Mouse (Mus musculus) regulatory T cell (primary cell): ENCODE results near the gene Cyp4a10.
"Not testable (repeated sequence)": the region's sequence is repeated elsewhere in the genome, so short reads cannot be mapped to it uniquely, and the experiment has no call there.

Experiments
- in situ Hi-C: fragments of 300-600 bp; cut with MboI, MseI; formaldehyde crosslinking; loops from one replicate; pipeline ENCODE4 v1.15.1; 2025; ENCODE audit warnings: high pct_unique_total_duplicates

Gene Cyp4a10

GRCm38 (mm10) chr4:115518000-115518399, at the start of gene Cyp4a10:
Cyp4a10 (plus strand) TSS chr4:115518264.
- in situ Hi-C loops, result loop anchor here (5.0 kb wide), 1 partner anchor 84 kb away; the partner anchor contains the start of gene Cyp4a32

GRCm38 (mm10) chr4:115473585-115473984, 44.5 kb upstream of the Cyp4a10 start:
- in situ Hi-C loops, result loop anchor here (5.0 kb wide), 1 partner anchor 111 kb away; no protein-coding TSS in a partner anchor

DNA sequence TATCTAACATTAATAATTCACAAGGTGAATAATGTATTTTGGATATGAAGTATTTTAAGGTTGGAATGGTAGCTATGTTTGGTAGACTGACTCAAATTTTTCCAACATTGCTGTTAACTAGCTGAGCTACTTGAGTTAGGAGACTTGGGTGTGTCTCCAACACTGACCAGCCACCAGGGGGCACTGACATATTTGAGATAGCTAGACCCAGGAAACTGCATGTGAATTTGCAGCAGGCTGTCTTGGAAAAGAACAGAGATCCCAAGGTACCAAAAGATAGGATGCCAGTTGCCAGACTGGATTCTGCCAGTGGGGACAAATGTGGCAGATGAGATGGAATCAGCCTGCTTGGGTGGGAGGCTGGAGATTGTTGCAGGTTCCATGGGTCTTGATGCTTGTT, 42.0 kb upstream of the Cyp4a10 start:
- in situ Hi-C loops, result not testable (repeated sequence)

DNA sequence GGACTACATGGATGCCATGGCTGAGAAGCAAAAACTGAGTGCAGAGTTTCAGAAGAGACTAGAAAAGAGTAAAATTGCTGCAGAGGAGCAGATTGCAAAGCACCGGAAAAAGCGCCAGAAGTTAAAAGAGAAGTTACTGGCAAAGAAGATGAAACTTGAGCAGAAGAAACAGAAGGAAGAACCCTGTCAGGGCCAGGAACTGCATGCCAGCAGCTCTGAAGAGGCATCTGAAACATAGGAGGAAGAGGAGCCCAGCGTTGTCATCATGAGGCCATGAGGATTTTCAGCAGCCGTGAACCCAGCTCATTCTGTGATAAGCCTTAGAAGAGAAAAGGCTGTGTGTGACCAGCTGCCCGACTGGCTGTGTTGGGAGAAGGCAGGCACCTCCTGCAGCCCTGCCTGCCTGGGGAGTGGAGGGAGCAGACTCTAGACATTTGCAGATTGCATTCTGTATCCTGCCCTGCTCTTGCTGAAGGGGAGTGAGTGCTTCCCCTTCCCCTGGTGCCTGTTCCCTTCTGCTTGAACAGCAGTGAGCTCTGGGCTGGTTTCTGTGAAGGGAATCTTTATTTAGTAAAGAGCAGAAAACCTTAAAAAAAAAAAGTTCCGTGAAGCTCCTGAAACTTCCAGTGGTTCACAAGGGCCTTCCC, 36.9 kb upstream of the Cyp4a10 start:
- in situ Hi-C loops, result no loop called here

DNA sequence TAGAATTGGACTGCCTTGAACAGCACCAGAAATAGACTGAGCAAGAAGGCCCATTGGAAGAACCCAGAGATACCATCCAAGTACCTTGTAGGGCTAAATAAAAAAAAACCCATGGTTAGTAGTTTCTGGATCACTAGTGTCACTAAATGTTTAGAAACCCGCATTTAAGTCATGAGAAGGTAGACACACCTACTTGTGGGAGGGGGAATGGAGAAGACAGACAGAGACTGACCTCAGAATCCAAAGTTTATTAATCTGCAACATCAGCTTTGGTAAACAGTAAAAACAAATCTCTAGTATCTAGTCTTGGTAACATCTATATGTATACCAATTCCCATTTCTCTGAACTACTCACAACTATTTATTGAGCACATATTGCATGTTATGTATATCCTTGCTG, 22.1 kb upstream of the Cyp4a10 start, which contains the start of gene Cyp4a14:
TSS of gene Cyp4a14 (minus strand) at position 142 of the 400 bp plus-strand sequence.
- in situ Hi-C loops, result no loop called here

- in situ Hi-C loops, result no loop called here
Observed at GRCm38 (mm10) chr4:115497466-115497865, 20.6 kb upstream of the Cyp4a10 start.

GRCm38 (mm10) chr4:115513964-115514363, 4.1 kb upstream of the Cyp4a10 start:
- in situ Hi-C loops, result not testable (repeated sequence)

- in situ Hi-C loops, result loop anchor here (5.0 kb wide), 1 partner anchor 83 kb away; the partner anchor contains the start of gene Cyp4a32
Observed at GRCm38 (mm10) chr4:115519444-115519843, 1.4 kb downstream of the Cyp4a10 start.

DNA sequence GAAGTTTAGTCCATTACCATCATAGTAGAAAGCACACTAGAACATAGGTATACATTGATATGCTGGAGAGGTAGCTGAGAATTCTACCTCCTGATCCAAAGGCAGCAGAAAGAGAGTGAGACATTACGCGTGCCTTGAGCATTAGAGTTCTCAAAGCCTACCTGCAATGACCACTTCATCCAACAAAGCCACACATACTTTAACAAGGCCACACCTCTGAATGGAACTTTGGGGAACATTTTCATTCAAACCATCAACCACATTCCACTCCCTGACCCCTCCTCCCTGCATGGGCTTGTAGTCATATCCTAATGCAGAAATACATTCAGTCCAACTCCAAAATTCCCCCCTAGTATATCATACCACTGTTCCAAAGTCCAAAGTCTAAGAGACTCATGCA, 3.7 kb downstream of the Cyp4a10 start:
- in situ Hi-C loops, result no loop called here

DNA sequence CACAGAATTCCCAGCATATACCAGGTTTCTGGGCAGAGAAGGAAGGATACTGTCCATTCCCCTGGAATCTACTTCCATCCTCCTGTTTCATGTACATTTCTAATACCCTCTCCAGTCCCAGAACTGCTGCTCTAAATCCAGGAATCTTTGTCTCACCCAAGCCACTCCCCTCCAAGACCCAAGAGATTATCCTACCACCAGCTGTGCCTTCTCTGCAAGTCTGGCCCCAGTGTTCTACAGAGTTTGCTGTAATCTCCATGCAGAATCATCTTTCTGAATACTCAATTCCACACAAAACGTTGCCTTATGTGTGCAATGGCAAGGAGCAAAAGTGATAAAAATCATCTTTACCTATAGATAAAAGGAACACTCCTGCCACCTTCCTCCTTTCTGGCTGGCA, 27.0 kb downstream of the Cyp4a10 start:
- in situ Hi-C loops, result no loop called here

- in situ Hi-C loops, result no loop called here
Observed at GRCm38 (mm10) chr4:115546141-115546828, 28.2 kb downstream of the Cyp4a10 start.

DNA sequence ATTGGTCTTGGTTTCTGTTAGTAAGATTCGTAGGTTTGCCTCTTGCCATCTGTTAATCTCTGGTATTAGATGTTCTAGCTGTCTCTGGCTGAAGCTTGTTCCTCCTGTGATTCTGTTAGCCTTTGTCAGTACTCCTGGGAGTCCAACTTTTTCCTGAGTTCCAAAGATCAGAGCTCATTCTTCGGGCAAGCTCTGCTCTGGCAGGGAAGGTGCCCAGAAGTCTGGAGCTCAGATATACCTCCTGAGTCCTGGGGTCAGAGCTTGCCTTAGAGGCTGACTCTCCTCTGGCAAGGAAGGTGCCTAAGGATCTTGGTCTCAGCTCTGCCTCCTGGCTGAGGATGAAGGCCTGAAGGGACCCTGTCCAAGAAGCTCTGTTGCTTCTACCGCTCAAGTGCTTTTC, 34.7 kb downstream of the Cyp4a10 start:
- in situ Hi-C loops, result no loop called here

DNA sequence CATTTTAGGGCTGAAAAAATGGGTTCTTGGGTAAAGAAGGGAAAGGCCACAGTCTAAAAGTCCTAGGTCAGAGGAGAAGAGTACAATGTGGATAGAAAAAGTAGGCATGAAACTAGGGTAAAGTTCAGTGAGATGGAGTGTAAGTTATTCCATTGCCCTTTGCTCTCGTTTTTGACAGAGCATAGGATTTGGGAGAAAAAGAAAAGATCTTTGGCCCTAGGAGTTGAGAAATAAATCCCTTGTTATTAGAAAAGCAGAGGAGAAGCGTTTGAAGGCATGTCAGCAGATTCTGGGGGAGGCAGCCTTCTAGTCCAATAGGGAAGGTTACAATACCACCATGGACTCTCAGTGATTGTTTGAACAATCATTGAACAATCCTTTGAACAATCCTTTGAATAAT, 37.4 kb downstream of the Cyp4a10 start:
- in situ Hi-C loops, result no loop called here

GRCm38 (mm10) chr4:115557861-115558561, 39.9 kb downstream of the Cyp4a10 start:
- in situ Hi-C loops, result no loop called here

GRCm38 (mm10) chr4:115561236-115561635, 43.2 kb downstream of the Cyp4a10 start:
- in situ Hi-C loops, result not testable (repeated sequence)

DNA sequence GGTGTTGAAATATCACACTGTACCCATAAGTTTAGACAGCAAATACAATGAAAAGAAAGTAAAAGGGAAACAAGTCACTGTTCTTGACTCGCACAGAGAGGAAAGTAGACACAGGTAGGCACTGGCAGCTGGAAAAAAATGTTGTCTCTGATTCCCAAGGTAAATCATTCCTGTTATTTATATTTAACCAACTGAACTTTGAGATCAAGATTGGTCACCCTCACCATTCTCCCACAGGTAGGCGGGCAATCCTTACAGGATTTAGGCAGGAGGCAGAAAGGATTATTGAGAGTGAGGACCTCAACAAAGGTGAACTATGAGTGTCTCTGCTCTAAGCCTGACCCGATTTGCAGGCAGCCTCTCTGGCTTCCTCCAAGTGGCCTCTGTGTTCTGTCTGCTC, 45.3 kb downstream of the Cyp4a10 start, which contains the start of gene Cyp4a31:
TSS of gene Cyp4a31 (plus strand) at position 249 of the 400 bp plus-strand sequence.
- in situ Hi-C loops, result no loop called here

DNA sequence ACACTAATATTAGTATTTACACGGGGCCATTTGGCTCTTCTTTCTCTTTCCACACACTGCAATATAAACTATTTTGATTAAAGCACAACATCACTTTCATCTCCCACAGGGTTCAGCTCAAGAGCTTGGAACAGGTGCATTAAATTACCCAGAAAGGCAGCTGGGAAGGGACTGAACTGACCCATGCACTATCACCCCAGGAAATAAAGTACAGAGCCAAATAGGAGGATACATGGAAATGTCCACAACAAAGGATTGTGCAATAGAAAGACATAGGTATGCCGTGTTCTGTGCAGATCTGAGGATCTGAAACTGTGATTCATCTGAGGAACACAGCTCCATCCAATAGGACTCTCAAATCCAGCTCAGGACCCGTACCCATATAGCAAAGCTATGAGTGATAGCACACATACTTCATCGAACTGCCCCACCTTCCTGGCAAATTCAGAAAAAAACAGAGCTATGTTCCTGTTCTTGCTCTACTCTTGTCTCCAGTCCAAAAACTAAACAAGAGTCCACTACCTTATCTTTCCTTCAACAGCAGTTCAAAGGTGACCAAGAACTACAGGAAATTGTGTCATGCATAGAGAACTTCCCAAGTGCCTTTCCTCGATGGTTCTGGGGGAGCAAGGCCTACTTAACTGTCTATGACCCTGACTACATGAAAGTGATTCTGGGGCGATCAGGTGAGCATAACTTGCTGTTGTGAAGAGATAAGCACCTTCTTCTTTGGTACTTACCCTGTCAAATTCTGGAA, 46.6 kb downstream of the Cyp4a10 start:
- in situ Hi-C loops, result not testable (repeated sequence)

DNA sequence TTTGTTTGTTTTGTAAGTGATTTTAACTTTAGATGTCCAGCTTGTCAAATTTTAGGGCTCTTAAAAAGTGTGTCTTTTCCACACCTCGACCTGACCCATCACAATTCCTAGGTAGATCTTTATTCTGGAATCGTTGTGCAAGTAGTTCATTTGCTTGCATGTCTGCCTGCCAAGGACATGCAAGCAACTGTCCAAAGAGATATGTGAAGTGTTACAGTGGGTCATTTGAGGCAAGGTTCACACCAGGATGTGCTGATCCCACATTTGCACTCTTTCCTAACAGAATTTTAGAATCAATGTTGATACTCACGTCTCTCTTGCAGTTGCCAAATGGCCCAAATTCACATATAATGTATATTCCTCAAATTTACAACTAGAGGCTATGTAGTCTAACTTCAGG, 57.2 kb downstream of the Cyp4a10 start:
- in situ Hi-C loops, result no loop called here

- in situ Hi-C loops, result no loop called here
Observed at GRCm38 (mm10) chr4:115575776-115576175, 57.7 kb downstream of the Cyp4a10 start.

DNA sequence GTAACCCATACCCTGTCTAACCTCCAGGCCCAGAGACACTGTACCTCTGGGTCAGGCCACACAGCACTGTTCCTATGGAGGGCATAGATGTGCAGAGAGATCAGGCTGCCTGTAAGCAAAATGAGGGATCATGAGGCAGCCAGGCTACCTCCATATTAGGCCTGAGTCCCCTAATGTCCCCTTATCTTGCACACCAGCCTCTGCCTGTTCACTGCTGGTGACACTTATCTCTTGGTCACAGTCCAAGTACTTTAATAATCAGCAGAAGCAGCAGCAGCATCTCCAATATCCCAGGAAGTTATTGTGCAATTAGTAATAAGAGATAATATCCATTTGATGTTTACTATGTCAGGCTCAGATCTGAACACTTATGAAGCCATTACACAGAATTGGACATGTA, 65.0 kb downstream of the Cyp4a10 start:
- in situ Hi-C loops, result no loop called here
